Mouse (Mus musculus) cerebellum, adult 11 months (tissue): Measurements from ENCODE around the gene Ccdc107.
A peak's percentile ranks its signal among the peaks of the same experiment; 100 is the strongest.

Experiments
- DNase-seq: peaks from one replicate; pipeline ENCODE4 v3.0.0; 2022

Gene Ccdc107

DNA sequence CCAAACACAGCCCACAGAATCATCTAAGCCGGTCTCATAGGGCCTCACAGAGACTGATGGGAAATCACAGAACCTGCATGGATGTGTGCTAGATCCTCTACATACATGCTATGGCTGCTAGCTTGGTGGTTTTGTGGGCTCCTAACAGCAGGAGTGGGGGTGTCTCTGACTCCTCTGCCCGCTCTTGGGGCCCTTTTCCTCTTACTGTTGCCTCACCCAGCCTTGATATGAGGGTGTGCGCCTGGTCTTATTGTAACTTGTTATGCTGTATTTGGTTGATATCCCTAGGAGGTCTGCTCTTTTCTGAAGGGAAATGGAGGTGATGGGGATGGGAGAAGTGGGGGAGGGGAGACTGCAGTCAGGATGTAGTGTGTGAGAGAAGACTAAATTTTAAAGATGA is 3.1 kb upstream of the Ccdc107 start:
- no peak for DNase-seq

DNA sequence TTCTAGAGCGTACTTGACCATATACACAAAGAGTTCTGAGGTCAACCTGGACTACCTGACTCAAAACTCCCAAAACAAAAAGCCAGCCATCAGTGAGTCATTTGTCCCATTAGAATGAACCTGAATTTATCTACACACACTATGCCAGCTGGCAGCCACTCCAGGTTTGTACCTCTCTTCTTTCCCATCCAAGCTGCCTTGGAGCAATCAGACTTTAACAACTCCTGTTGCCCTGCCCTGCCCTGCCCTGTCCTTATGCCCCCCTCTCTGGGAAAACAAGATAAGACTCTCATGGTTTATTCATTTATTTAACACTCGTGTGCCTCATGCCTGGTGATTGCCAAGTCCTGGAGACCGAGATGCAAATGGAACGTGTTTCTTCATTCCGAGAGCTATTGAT is 1.9 kb upstream of the Ccdc107 start:
- no peak for DNase-seq

DNA sequence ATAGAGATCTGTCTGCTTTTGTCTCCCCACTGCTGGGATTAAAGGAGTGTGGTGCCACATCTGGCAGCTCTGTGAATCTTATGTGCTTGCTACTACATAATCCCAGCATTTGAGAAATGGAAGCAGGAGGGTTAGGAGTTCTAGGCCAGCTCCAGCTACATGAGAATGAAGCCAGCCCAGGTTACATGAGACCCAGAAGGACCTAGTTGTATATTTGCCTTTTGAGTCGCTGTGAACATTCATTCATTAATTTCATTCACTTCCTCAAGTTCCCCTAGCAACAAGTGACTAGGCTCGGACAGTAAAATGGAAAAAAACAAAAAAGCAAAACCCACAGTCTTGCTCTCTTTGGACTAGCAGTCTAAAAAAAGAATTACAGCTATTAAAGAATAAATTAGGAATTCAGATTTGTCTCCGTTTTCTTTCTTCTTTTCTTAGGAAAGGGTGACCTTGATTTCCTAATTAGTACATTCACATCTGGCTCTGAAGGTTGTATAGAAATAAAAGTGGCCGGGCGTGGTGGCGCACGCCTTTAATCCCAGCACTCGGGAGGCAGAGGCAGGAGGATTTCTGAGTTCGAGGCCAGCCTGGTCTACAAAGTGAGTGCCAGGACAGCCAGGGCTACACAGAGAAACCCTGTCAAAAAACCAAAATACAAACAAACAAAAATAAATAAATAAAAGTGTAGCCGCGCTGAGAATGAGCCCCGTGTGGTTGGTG is 439 bp upstream of the Ccdc107 start:
- DNase-seq: no peak

DNA sequence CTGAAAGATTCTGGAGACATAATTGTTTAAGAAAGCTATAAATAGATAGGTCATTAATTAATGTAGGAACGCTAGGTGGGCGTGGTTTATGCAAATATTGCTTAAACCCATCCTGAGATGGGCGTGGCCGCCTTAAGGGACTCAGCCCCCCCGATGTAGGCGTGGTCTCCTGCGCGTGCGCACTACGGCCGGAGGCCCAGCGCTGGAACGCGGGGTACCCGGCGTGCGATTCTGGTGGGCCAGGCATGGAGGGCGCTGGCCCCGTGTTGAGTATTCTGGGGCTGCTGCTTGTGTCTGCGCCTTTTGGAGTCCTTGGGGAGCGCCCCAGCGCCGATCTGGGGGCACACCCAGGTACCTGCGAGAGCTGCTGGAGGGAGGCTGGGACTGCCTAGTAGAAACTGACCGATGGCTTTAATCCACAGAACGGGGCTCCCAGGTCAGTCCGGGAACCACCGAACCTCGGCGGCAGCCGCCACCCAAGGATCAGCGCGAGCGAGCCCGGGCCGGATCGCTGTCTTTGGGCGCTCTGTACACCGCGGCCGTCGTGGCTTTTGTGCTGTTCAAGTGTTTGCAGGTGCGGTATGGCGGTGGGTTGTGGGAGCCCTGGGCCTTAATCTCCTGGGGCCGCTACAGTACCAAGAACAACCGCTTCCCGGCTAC is 616 bp downstream of the Ccdc107 start:
- DNase-seq: peak; percentile 97

DNA sequence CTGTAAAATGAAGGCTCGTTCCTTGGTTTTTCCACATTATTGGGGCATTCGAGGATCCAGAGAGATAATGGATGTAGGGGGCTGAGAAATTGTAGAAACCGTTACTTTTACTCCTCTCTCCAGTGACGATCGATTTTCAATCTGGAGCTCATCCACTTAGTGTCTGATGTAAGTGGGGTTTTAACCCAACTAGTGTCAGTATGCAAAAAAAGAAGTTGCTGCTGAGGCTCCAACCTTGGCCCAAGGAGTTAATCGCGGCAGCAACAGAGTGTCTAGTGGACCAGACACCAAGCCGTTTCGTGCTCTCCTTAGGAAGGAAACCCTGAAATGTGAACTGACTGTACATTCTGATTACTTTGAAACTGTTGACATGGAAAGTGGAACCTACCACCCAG is 1.1 kb downstream of the Ccdc107 start:
- DNase-seq: no peak

DNA sequence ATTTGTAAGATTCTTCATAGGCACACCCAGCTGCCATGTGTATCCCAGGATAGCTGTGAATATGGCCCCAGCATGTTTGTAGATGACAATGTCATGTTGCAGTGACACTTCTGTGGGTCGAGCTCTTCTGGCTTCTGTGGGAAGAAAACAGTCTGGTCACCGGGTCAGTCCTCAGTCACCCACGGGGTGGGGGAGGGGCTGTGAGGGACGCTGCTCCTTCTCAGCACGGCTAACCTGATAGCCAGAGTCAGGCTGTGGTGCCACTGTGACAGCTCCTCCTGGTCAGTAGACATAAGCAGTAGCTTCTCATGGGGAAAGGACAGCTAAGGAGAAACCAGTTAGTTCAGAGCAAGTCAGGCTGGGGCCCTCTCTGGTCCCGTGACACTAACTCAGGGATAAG is 3.9 kb downstream of the Ccdc107 start:
- DNase-seq: no peak

DNA sequence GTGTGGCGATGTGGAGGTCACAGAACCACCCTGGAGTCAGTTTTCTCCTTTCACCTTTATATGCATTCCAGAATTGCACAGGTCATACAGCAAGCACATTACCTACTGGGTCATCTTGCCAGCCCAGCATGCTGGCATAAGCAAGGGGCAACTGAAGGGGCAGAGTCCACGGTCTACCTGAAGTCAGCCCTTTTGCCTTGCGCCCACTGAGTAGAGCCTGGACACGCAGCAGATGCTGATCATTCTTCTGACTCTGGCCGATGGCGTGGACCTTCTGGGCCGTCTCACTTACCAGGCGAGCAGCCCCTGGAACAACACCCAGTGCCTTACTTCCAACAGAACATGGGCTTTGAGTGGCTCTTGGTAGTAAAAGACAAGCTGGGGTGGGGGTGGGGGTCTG is 4.7 kb downstream of the Ccdc107 start:
- no peak for DNase-seq

DNA sequence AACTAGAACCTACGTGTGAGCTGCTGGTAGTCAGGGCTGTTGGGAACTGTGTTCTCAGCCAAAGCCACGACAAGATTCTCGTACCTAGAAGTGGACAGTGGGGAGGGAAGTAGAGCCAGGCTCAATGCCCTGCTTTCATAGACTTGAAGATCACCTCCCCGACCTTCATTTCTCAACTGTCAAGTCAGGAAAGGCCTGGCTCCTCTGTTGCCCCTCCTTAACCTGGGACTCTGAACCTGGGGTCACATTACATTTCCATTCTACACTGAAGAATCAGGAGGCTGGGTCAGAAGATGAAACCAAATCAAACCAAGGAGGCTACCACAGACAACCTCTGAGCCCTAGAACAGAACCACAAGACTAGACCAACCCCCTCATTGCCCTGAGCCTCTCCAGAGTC is 5.2 kb downstream of the Ccdc107 start:
- DNase-seq: no peak

DNA sequence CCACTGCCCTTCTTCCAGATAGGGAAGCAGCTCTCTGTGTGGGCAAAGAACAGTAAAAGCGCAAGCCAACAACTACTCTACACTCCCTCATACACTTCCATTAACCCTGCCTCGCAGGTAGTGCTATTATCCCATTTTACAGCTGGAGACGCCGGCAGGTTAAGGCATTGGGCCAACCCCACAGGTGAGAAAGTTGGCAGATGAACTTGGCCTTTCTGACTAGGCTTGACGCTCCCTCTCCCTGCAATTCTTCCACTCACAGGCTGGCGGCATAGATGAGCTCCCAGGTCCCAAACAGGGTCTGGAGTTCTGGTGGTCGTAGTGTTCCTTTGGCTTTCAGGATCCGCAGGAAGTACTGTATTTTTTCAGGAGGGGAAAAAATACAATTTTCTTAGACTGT is 6.3 kb downstream of the Ccdc107 start:
- DNase-seq: no peak

DNA sequence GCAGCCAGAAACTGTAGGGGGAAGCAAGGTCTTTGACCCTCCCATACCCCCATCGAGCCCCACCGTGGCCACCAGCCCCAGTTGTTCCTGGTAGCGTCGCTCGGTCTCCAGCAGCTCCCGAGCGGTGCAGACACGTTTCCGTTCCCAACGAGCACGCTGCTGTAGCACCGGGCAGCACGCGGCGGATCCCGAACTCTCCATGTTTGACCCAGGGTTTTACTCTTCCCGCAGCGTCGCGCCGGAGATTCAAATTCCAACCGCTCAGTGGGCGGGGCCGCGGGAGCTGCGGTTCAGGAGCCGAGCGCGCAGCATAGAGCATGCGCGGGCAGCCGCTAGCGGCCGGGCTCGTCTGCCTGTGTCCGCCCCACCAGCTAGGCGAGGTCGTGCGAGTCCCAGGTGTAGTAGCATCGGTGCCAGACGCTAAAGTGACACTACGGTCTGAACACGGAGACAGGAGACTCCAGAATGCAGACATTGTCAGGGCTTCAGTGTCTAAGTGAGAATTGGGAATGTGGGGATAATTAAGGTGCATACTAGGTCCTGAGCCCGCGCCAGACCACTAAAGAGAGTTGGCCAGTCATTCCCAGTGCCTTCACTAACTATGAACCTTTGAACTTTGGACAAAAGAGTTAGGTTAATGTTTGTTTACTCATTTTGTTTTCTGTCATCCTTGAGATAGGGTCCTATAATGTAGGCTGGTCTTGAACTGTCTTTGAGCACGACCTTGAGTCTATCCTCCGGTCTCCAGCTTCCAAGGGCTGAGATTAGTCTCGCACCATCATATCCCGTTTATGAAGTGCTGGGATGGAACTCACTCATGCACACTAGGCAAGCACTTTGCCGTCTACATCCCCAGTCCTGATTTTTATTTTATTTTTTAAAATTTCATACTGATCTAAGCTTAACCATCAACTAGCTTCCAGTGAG is 7.0 kb downstream of the Ccdc107 start, which contains the start of gene Arhgef39:
Gene Arhgef39, minus strand, starts transcription at position 289 of the 927 bp plus-strand sequence.
- peak; percentile 77 for DNase-seq

DNA sequence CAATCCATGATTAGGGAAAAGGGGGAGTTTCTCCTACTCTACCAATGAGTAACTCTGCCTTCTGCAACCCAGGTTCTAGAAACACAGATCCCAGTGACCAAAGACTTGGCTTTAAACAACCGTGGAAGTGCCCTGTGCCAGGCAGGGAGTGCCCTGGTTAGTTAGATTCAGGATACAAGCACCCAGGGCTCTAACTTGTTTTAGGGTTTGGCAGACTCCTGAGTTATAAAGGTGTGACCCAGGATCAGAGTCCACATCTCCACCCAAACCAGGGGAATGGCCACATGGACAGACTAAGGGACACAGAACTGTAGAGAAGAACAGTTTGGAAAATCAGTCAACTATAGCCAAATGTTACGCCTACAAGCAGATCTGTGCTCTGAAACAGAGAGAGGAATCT is 10.3 kb downstream of the Ccdc107 start:
- no peak for DNase-seq

DNA sequence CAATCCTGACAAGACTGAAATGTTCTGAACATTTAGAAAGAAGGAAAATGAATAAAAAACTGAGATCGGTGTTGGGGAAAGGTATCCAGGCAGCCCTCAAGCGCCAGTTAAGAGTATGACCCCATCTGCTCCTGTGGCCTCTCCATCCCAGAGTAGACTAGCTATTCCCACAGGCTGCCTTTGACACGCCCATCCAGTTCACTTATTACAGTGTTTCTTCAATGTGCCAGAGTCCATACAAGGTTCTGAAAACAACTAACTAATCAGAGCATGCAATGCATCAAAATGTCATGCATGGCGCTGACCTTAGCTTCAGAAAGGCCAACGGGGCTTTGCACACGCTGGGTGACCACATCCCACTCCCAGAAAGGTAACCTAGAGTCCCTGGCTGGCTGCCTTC is 10.8 kb downstream of the Ccdc107 start:
- DNase-seq: no peak

DNA sequence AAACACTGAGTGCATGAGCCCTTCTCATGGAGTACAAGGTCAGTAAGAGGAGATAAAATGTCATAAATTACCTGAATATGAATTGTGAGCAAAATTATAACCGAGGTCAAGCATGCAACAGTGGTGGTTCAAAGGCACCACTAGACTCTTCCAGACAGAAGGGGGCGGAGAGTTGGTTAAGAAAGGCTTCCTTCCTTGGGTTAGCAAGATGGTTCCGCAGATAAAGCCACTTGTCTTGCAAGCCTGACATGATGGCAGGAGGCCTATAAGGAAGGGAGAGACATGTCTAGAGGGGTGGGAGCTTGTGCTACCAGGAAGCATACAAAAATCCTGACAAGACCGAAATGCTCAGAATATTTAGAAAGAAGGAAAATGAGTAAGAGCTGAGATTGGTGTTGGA is 11.6 kb downstream of the Ccdc107 start:
- no peak for DNase-seq

DNA sequence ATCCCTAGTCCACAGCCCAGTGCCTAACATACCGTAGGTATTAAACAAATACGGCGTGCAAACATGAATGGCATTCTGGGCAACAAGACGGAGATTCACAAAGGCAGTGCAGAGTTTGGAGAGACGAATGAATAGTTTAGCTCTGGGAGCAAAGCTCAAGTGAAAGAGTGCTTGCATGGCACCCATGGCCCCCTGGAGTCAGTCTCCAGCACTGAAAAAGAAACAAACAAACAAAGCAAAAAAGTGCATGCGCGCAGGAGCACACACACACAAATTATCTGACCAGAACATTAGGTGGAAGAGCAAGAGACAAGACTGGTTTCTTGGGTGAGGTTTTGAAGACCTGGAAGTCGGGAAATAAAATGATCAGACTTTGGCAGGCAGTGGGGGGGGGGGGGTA is 13.4 kb downstream of the Ccdc107 start:
- no peak for DNase-seq

DNA sequence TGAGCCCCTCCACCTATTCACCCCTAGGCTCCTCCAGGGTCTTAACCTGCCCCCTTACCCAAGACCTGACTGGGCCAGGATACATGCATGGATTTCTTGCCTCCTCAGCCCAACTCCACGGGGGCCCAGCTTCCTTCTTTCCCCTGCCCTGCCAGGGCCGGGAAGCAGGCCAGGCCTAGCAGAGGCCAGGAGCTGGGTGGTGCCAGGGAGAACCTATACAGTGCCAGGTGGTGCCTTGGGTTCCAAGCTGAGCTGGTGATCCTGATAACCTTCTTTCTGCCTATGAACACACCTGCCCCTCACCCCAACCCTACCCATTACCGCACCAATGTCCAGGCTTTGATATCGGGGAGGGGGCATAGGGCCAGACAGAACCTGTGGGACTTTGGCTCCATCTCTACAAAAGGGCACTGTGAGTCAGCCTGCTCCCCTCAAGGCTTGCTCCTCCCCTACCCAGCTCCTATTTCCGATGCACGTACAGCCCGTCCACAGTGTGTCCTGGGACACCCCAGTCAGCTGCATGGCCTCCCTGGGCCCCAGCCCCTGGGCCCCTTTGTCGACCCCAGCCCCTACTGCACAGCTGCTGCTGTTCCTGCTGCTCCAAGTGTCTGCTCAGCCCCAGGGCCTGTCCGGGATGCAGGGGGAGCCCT is 14.0 kb downstream of the Ccdc107 start, which contains the start of gene Car9:
Gene Car9, plus strand, starts transcription at position 431 of the 650 bp plus-strand sequence.
- peak; percentile 86 for DNase-seq

DNA sequence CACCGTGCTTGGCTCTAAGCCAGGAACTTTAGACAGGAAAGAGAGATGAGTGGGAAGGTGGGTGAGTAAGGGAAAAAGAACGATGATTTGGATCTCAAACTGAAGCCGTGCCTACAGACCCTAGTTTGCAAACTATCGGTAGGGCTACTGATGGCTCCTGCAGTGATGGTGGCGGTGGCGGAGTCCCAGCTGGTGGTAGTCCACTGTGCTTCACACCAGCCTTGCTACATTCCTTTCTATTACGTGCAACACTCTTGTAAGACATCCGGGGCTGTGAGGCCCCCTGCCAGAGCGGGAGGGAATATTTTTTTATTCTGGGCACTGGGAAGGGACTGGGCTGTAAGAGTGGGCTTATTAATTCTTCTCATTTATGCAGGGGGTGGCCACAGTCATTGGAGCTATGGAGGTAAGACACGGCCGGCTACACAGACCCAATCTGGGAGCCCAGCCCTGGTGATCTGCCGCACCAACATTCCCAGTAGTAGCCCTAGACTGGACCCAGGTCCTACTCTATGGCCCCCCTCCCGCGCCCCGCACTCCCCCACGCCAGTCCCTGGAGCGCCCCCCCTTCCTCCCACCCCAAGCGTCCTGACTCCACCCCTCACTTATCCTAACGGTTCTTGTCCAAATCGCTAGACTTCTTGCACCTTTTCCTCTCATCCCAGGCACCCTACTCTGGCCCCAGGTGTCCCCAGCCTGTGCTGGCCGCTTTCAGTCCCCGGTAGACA is 15.4 kb downstream of the Ccdc107 start:
- DNase-seq: no peak

DNA sequence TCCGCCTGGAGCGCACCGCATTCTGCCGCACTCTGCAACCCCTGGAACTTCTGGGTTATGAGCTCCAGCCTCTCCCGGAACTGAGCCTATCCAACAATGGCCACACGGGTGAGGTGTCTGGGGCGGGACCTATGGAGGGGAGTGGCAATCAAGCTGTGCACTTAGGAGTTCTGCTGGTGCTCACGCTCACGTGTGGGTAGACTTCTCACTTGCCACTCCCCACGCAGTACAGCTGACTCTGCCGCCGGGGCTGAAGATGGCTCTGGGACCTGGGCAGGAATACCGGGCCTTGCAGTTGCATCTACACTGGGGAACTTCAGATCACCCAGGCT is 15.9 kb downstream of the Ccdc107 start:
- DNase-seq: no peak

DNA sequence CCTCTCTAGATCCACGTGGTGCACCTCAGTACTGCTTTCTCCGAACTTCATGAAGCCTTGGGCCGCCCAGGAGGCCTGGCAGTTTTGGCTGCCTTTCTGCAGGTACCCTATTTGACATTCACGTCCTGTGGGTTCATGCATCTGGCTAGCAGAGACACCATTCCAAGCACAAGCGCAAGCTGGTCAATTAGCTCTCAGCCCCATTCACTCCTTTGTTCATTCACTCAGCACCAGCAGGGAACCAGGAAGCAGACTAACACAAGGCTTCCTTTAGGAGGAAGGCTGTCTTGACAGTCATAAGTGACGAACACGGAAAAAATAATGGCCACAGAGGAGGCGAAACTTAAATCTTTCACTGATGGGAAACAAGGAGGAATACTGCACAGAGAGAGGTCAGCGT is 16.4 kb downstream of the Ccdc107 start:
- DNase-seq: no peak

DNA sequence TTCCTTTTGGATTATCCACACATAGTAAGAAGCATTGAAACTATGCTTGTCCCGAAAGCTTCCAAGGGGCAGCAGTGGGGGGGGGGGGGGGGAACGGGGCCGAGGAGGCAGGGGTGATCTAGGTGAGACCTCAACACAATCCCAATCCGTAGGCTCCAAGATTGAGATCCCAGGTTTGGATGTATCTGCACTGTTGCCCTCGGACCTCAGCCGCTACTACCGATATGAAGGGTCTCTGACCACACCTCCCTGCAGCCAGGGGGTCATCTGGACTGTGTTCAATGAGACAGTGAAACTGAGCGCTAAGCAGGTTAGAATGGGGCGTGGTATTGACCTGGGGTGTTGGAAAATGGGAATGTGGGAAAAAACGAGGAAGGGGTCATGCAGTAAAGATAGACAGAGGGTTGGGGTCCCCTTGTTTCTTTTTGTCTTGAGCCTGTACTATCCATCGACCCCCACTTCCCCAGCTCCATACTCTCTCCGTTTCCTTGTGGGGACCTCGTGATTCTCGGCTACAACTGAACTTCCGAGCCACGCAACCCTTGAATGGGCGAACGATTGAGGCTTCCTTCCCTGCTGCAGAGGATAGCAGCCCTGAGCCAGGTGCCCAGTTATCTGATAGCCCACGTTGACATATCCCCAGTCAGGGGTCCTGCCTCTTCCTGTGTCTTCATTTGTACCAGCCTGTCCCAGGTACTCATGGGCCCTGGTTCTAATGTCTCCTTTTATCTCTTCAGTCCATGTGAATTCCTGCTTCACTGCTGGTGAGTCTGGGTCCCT is 19.2 kb downstream of the Ccdc107 start:
- DNase-seq: no peak

DNA sequence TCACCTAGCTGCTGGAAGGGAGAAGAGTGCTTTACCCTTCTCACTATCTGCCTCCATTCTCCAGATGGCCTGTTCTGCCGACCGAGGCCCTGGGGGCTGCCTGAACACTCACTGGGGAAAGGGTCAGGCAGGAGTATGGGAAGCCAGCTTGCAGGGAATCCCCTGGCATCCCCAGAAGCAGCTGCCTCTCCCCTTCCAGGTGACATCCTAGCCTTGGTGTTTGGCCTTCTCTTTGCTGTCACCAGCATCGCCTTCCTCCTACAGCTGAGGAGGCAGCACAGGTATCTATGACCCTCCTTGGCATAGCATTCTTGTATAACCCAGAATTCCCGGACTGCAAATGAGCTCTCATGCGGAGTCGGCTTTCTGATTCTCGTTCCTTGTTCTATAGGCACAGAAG is 20.0 kb downstream of the Ccdc107 start:
- no peak for DNase-seq

DNA sequence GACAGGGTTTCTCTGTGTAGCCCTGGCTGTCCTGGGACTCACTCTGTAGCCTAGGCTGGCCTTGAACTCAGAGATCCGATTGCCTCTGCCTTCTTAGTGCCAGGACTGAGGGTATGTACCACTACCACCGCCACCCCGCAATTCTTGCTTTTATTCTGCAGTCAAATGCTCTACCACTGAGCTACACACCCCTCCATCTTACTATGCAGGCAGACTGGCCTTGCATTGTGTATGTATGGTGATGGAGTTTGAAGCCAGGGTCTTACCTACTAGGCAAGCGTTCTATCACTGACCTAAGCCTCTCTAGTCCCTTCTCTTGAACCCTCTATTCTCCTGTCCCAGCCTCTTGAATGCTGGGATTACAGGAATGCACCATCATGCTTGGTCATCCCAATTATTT is 20.6 kb downstream of the Ccdc107 start:
- DNase-seq: no peak

DNA sequence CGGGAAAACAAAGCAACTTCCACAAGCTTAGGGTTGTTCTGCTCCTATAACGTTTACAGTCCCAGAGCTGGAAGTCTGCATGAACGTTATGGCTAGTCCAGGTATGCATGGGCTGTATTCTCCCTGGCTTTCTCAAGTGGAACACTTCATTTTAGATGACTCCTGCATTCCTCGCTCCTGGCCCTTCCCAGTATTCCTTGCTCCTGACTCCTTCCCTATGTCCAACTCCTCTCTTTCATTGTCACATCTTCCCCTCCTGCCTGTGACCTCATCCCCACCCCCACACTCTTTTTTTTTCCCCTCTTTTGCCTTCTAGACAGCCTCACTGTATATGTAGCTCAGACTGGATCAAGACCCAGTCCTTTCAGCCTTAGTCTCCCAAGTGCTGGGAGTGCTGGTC is 21.1 kb downstream of the Ccdc107 start:
- no peak for DNase-seq
